In the genomic region with DNA sequence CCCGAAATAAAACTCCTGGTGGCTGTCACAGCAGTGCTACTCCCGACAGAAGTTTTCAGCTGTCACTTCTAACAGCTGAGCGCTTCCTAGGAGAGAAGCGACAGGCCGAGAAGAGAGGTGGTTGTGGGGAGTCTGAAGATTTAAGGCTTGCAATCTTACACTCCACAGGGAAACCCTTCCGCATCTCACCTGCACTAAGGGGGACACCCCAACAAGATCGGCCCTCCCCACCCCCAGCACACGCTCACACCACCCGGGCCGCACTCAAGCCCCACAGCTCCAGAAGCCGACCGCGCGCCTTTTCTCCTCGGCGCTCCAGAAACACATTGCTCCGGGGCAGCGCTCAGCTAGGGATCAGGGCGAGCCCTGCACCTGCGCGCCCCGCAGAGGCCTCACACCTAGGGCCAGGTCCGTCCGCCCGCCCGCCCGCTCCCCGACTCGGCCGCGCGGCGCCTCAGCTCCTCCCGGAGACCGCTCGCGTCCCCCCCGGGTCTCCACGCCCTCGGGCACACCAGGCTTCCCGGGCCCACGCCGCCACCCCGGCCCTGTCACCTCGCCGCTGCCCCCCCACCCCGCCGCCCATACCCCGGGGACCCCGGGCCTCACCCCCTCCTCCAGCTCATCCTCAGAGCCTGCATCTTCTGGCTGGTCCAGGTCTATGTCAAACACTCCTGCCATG, we compare ENCODE assay signal across 8 mouse cellular contexts. TPM values are rescaled to one million over a fixed set of nuclear protein-coding genes. Genes with fewer than 3 reads are reported as not detected.
DNase-seq lines count a peak whose midpoint lies in the region; ATAC-seq lines count a peak whose summit lies in the region.

No protein-coding gene starts in this region.

- H3K4me3 ChIP-seq in heart, embryonic 15.5 days = peak overlapping the region; percentile 84
- H3K4me3 ChIP-seq in liver, embryonic 12.5 days = peak overlapping the region; percentile 94

- H3K4me1 ChIP-seq in heart, embryonic 15.5 days (replicated peaks) = peaks cover 29% of the 10 kb centered on the region
- H3K4me1 ChIP-seq in liver, embryonic 12.5 days = peaks cover 41% of the 10 kb centered on the region

- under 1% methylated on average over 50 of the region's 50 CpGs for WGBS in heart, embryonic 15.5 days
- under 1% methylated on average over 48 of the region's 50 CpGs for WGBS in liver, embryonic 12.5 days (ENCODE audit: insufficient replicate concordance)

- no peaks in the 10 kb centered on the region for H3K27me3 ChIP-seq in heart, embryonic 15.5 days
- H3K27me3 ChIP-seq in liver, embryonic 12.5 days (replicated peaks) = no peaks in the 10 kb centered on the region

- no peaks in the 10 kb centered on the region for H3K9me3 ChIP-seq in heart, embryonic 15.5 days (replicated peaks)
- no peaks in the 10 kb centered on the region for H3K9me3 ChIP-seq in liver, embryonic 12.5 days (replicated peaks)

- DNase-seq in heart, postnatal 25 days (ENCODE audit: low spot score) = no peak
- DNase-seq in c-Kit-negative CD71-positive TER-119-positive erythroid progenitor cells, embryonic 14.5 days (ENCODE audit: low read depth, low spot score) = peak; percentile 40
- peak; percentile 29 for DNase-seq in heart, postnatal 4 days
- peak; percentile 60 to 85 for DNase-seq in spleen, postnatal 4 days (ENCODE audit: low spot score in 2 of 2)
- DNase-seq in left cerebral cortex, adult 11 months (ENCODE audit: low spot score) = no peak

- peaks cover 2% of the 10 kb centered on the region for H3K36me3 ChIP-seq in heart, embryonic 15.5 days
- peaks cover 14% of the 10 kb centered on the region for H3K36me3 ChIP-seq in liver, embryonic 12.5 days

- H3K9ac ChIP-seq in heart, embryonic 15.5 days = peak overlapping the region; percentile 93
- H3K9ac ChIP-seq in liver, embryonic 12.5 days = peak overlapping the region; percentile 98

- peak overlapping the region; percentile 85 for H3K27ac ChIP-seq in heart, embryonic 15.5 days
- H3K27ac ChIP-seq in liver, embryonic 12.5 days = peak overlapping the region; percentile 88

- peak overlapping the region; percentile 65 for H3K4me2 ChIP-seq in heart, embryonic 15.5 days
- peak overlapping the region; percentile 87 for H3K4me2 ChIP-seq in liver, embryonic 12.5 days

- ATAC-seq in heart, embryonic 15.5 days (replicated peaks; ENCODE audit: insufficient number of reproducible peaks, insufficient read depth, low FRiP score, low read depth) = peak; percentile 61
- peak; percentile 24 for ATAC-seq in CD4-positive, CD25-positive, alpha-beta regulatory T cell, adult 4 months
- peak; percentile 66 for ATAC-seq in liver, embryonic 12.5 days

- intact Hi-C loops in heart, postnatal 25 days (cut with DNase I) = no loop called here

RNA-seq across cellular contexts. Expression of a gene that starts 0.5 kb away (rescaled TPM):
- 38.4 and 44.1 TPM in 2 replicates for polyA plus RNA-seq in heart, embryonic 15.5 days (2015; fragmentation: Nextera tagmentation; extraction: Ambion mirVana)
- 10 to 100 TPM; 19.1 to 19.2 TPM for total RNA-seq in heart, postnatal 25 days (2021)
- 10 to 100 TPM; 58.9 to 62.5 TPM for polyA plus RNA-seq in CD4-positive, CD25-positive, alpha-beta regulatory T cell, adult 4 months (2017; shearing (Covaris generic))
- total RNA-seq in heart, postnatal 4 days (2021) = 10 to 100 TPM; 27.7 to 28.8 TPM
- polyA plus RNA-seq in liver, embryonic 12.5 days (2016; fragmentation: Nextera tagmentation; extraction: Ambion mirVana) = 35.9 and 40.6 TPM in 2 replicates

RNA-seq across cellular contexts. Expression of a gene that starts 0.7 kb away (rescaled TPM):
- polyA plus RNA-seq in heart, embryonic 15.5 days (2015; fragmentation: Nextera tagmentation; extraction: Ambion mirVana) = 11.7 and 13.1 TPM in 2 replicates
- total RNA-seq in heart, postnatal 25 days (2021) = 1 to 10 TPM; 4.6 to 4.8 TPM
- 1 to 10 TPM; 4.0 to 6.7 TPM for polyA plus RNA-seq in CD4-positive, CD25-positive, alpha-beta regulatory T cell, adult 4 months (2017; shearing (Covaris generic))
- 1 to 10 TPM; 8.4 to 9.7 TPM for total RNA-seq in heart, postnatal 4 days (2021)
- 13.7 and 14.8 TPM in 2 replicates for polyA plus RNA-seq in liver, embryonic 12.5 days (2016; fragmentation: Nextera tagmentation; extraction: Ambion mirVana)

RNA-seq across cellular contexts. Expression of a gene that starts 59.6 kb away (rescaled TPM):
- 41.7 and 45.0 TPM in 2 replicates for polyA plus RNA-seq in heart, embryonic 15.5 days (2015; fragmentation: Nextera tagmentation; extraction: Ambion mirVana)
- total RNA-seq in heart, postnatal 25 days (2021) = 10 to 100 TPM; 27.3 to 32.6 TPM
- 10 to 100 TPM; 46.0 to 49.9 TPM for polyA plus RNA-seq in CD4-positive, CD25-positive, alpha-beta regulatory T cell, adult 4 months (2017; shearing (Covaris generic))
- 10 to 100 TPM; 28.9 to 33.1 TPM for total RNA-seq in heart, postnatal 4 days (2021)
- polyA plus RNA-seq in liver, embryonic 12.5 days (2016; fragmentation: Nextera tagmentation; extraction: Ambion mirVana) = 18.9 and 21.2 TPM in 2 replicates

Comparison
In these comparisons a context has a peak if more than half of its experiments do, and no peak if none do; other contexts are left out.
1. DNase-seq: peak in c-Kit-negative CD71-positive TER-119-positive erythroid progenitor cells, embryonic 14.5 days (single experiment), heart, postnatal 4 days (single experiment) and spleen, postnatal 4 days (2 of 2); none in heart, postnatal 25 days (single experiment) and left cerebral cortex, adult 11 months (single experiment).
2. Peak in every context shown above with its lines, with median percentiles within 50 percentile points of each other: ATAC-seq.